ENCODE assay signal across 26 mouse cellular contexts in the genomic region with DNA sequence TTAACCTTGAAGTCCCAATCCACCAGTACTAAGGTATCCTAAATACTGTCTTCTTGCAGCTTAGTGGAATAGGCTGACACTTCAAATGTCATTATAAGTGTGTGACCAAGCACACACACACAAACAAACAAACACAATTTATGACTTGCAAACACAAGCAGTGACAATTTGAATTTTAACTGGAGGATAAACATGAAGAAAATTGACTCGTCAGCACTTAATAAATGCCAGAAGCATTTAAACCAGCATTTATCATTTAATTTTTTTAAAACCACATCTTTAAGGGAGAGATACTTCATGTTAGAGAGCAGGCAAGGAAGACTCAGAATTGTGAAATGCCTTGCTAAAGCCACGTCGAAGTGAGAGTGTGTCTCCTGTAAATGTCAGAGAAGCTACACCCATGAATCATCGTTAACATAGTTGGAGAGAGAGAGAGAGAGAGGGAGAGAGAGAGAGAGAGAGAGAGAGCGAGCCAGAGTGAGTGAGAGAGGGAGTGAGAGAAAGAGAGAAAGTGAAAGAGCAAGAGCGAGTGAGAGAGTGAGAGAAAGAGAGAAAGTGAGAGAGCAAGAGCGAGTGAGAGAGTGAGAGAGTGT.
DNase-seq lines count a peak whose midpoint lies in the region; ATAC-seq and TF ChIP-seq lines count a peak whose summit lies in the region.
"Had no signal": no experiment of that assay in that cellular context is flagged by ENCODE, and none has a peak within 500 bp of the region (broad histone marks: within the 10 kb centered on the region; RNA-seq: fewer than 3 reads in every experiment).

No protein-coding gene starts in this region.

- intact Hi-C loops in heart, postnatal 14 days (cut with DNase I) = no loop called here

- no peak for TF ChIP-seq EP300 in MEL (IDR thresholded peaks at IDR 0.05; ENCODE audit: low read depth in 1 of 2, low read length in 2 of 2)

- TF ChIP-seq RAD21 in MEL (IDR thresholded peaks at IDR 0.05; ENCODE audit: low read depth, low read length) = no peak

- H3K4me1 ChIP-seq in heart, embryonic 12.5 days (replicated peaks) = peaks cover 5% of the 10 kb centered on the region; the same call in 1 of the 2 replicates
- H3K4me1 ChIP-seq in MEL (ENCODE audit: control insufficient read depth in 1 of 2, insufficient read depth in 2 of 2, low read length in 2 of 2) = peaks cover 13% of the 10 kb centered on the region in 2 experiments
- peaks cover 8% of the 10 kb centered on the region; the same call in 1 of the 2 replicates for H3K4me1 ChIP-seq in embryonic fibroblast, embryonic 13.5 days (ENCODE audit: control insufficient read depth, insufficient read depth, low read length)
- no peaks in the 10 kb centered on the region for H3K4me1 ChIP-seq in embryonic facial prominence, embryonic 10.5 days
- H3K4me1 ChIP-seq: embryonic facial prominence, embryonic 12.5 days; forebrain, embryonic 12.5 days; hindbrain, embryonic 12.5 days had no signal

- no peak overlapping the region for H3K9ac ChIP-seq in heart, embryonic 12.5 days
- H3K9ac ChIP-seq in MEL (ENCODE audit: control insufficient read depth, low read depth, low read length, poor library complexity, severe bottlenecking) = no peak overlapping the region
- H3K9ac ChIP-seq: embryonic facial prominence, embryonic 12.5 days; forebrain, embryonic 12.5 days; hindbrain, embryonic 12.5 days had no signal

- 51% methylated on average over 7 of the region's 7 CpGs for WGBS in heart, embryonic 12.5 days
- 84% methylated on average over 7 of the region's 7 CpGs for WGBS in embryonic facial prominence, embryonic 10.5 days

- H3K4me2 ChIP-seq in heart, embryonic 12.5 days = 0 out of 2 replicates have a peak overlapping the region, but pooled peaks have one; percentile 16
- H3K4me2 ChIP-seq: embryonic facial prominence, embryonic 12.5 days; forebrain, embryonic 12.5 days; heart, embryonic 11.5 days; hindbrain, embryonic 12.5 days had no signal

- no peak overlapping the region for H3K4me3 ChIP-seq in heart, embryonic 12.5 days
- no peak overlapping the region for H3K4me3 ChIP-seq in MEL (ENCODE audit: control insufficient read depth in 1 of 2, insufficient read depth in 1 of 2, low read depth in 2 of 2, low read length in 2 of 2)
- H3K4me3 ChIP-seq in embryonic fibroblast, embryonic 13.5 days (ENCODE audit: insufficient read depth, low read length) = no peak overlapping the region
- no peak overlapping the region for H3K4me3 ChIP-seq in embryonic facial prominence, embryonic 10.5 days
- H3K4me3 ChIP-seq: embryonic facial prominence, embryonic 12.5 days; forebrain, embryonic 12.5 days; gastrocnemius, adult 2 months; hindbrain, embryonic 12.5 days had no signal

- no peaks in the 10 kb centered on the region for H3K27me3 ChIP-seq in heart, embryonic 12.5 days (replicated peaks)
- H3K27me3 ChIP-seq in MEL (ENCODE audit: control insufficient read depth in 1 of 2, insufficient read depth in 2 of 2, low read length in 2 of 2) = no peaks in the 10 kb centered on the region
- H3K27me3 ChIP-seq in embryonic facial prominence, embryonic 10.5 days (replicated peaks; ENCODE audit: low read depth, poor library complexity, severe bottlenecking) = no peaks in the 10 kb centered on the region
- H3K27me3 ChIP-seq: CH12.LX; embryonic facial prominence, embryonic 12.5 days; forebrain, embryonic 12.5 days; hindbrain, embryonic 12.5 days had no signal

- ATAC-seq in heart, embryonic 12.5 days (ENCODE audit: insufficient number of reproducible peaks, low FRiP score) = no peak
- ATAC-seq: forebrain, embryonic 16.5 days; hindbrain, embryonic 16.5 days; inflammation-experienced regulatory T-cells, adult 6 months; intestine, postnatal 0 days had no signal

- no peaks in the 10 kb centered on the region for H3K79me2 ChIP-seq in MEL (ENCODE audit: control insufficient read depth, insufficient read depth, low read length, poor library complexity)

- TF ChIP-seq CTCF in MEL (IDR thresholded peaks at IDR 0.05 in 2 of 3, conservative IDR thresholded peaks at IDR 0.05 in 1 of 3; ENCODE audit: control insufficient read depth in 1 of 3, insufficient read depth in 1 of 3, low read depth in 2 of 3, low read length in 3 of 3, poor library complexity in 1 of 3, severe bottlenecking in 1 of 3) = no peak
- TF ChIP-seq CTCF in embryonic fibroblast, embryonic 13.5 days (IDR thresholded peaks at IDR 0.05; ENCODE audit: borderline replicate concordance, insufficient read depth, low read length) = no peak

- TF ChIP-seq POLR2A in MEL (IDR thresholded peaks at IDR 0.05; ENCODE audit: control insufficient read depth in 1 of 2, insufficient read depth in 1 of 2, low read depth in 1 of 2, low read length in 2 of 2, poor library complexity in 1 of 2) = no peak
- TF ChIP-seq POLR2A in embryonic fibroblast, embryonic 13.5 days (IDR thresholded peaks at IDR 0.05; ENCODE audit: low read depth, low read length) = no peak

- H3K27ac ChIP-seq in heart, embryonic 12.5 days (ENCODE audit: poor library complexity, severe bottlenecking) = no peak overlapping the region
- no peak overlapping the region for H3K27ac ChIP-seq in MEL (ENCODE audit: control insufficient read depth, low read depth, low read length)
- peak overlapping the region; percentile 64; the same call in 1 of the 2 replicates for H3K27ac ChIP-seq in embryonic fibroblast, embryonic 13.5 days (ENCODE audit: insufficient read depth, low read length)
- no peak overlapping the region for H3K27ac ChIP-seq in embryonic facial prominence, embryonic 10.5 days (replicated peaks)
- H3K27ac ChIP-seq: embryonic facial prominence, embryonic 12.5 days; forebrain, embryonic 12.5 days; gastrocnemius, adult 2 months; hindbrain, embryonic 12.5 days had no signal

- DNase-seq in heart, postnatal 14 days = no peak
- DNase-seq in 3T3-L1 (ENCODE audit: low read depth, low spot score) (peak; percentile 71), MEL (ENCODE audit: low read depth, low spot score) (no peak)
- DNase-seq in spleen, postnatal 10 days (ENCODE audit: low spot score in 2 of 2) = no peak
- DNase-seq in embryonic facial prominence, embryonic 10.5 days (ENCODE audit: low spot score) = no peak
- DNase-seq: adrenal gland, adult 8-10 months; adrenal gland, postnatal 36 days; cerebellum, adult 11 months; cerebellum, adult 8-10 months; cerebellum, postnatal 14 days; embryo, embryonic 11 days; gastrocnemius, adult 2 months; gastrocnemius, postnatal 25 days; heart, postnatal 4 days; kidney, adult 8-10 months had no signal

- H3K9me3 ChIP-seq in heart, embryonic 12.5 days (replicated peaks) = no peaks in the 10 kb centered on the region
- no peaks in the 10 kb centered on the region for H3K9me3 ChIP-seq in MEL (replicated peaks; ENCODE audit: insufficient read depth, low read length)
- no peaks in the 10 kb centered on the region for H3K9me3 ChIP-seq in embryonic facial prominence, embryonic 10.5 days
- H3K9me3 ChIP-seq: embryonic facial prominence, embryonic 12.5 days; forebrain, embryonic 12.5 days; hindbrain, embryonic 12.5 days had no signal

- H3K36me3 ChIP-seq in heart, embryonic 12.5 days = no peaks in the 10 kb centered on the region
- peaks cover 0 to 18% of the 10 kb centered on the region in 2 experiments; a peak in 3 of 4 replicates for H3K36me3 ChIP-seq in MEL (ENCODE audit: control insufficient read depth in 1 of 2, insufficient read depth in 2 of 2, low read length in 2 of 2)
- no peaks in the 10 kb centered on the region for H3K36me3 ChIP-seq in embryonic facial prominence, embryonic 10.5 days (replicated peaks)
- H3K36me3 ChIP-seq: embryonic facial prominence, embryonic 12.5 days; forebrain, embryonic 12.5 days; hindbrain, embryonic 12.5 days had no signal

TF ChIP-seq in MEL, 35 proteins besides CTCF, POLR2A, EP300 and RAD21:
- TF ChIP-seq USF2 (IDR thresholded peaks at IDR 0.05; ENCODE audit: borderline replicate concordance in 1 of 2, insufficient read depth in 1 of 2, low read depth in 1 of 2, low read length in 2 of 2) (no peak), MAFK (IDR thresholded peaks at IDR 0.05; ENCODE audit: borderline replicate concordance, low read depth, low read length) (peak; percentile 56; the same call in 1 of the 2 replicates), RCOR1 (IDR thresholded peaks at IDR 0.05; ENCODE audit: low read depth, low read length) (no peak)
